Mouse (Mus musculus) forebrain, postnatal 0 days (tissue): Measurements from ENCODE around the gene Cped1. TPM values are rescaled to one million over a fixed set of nuclear protein-coding genes. Genes with fewer than 3 reads are reported as not detected.

Experiments used
- ATAC-seq: fragments of 200-750 bp; cut with Nextera tagmentation; 2 replicates; pipeline ENCODE4 v1.8.0; 2017; ENCODE audit warnings: mild to moderate bottlenecking, moderate library complexity
- DNase-seq: peaks from one replicate; pipeline ENCODE4 v3.0.0-alpha.2; 2015
- H3K27ac ChIP-seq: fragments of 300-500 bp; sonication (generic); 2 replicates; pipeline ENCODE4 v1.5.1; 2014; ENCODE audit warnings: low read depth, mild to moderate bottlenecking, antibody characterized with exemption, low read length, moderate library complexity, mixed read lengths
- H3K27me3 ChIP-seq: fragments of 300-500 bp; sonication (generic); 2 replicates; pipeline ENCODE4 v1.6.1; 2014; ENCODE audit warnings: mild to moderate bottlenecking, low read length, mixed read lengths; ENCODE audit not compliant: insufficient read depth
- H3K36me3 ChIP-seq: fragments of 300-500 bp; sonication (generic); 2 replicates; pipeline ENCODE4 v1.6.1; 2014; ENCODE audit warnings: mild to moderate bottlenecking, moderate library complexity; ENCODE audit not compliant: insufficient read depth
- H3K4me1 ChIP-seq: fragments of 300-500 bp; sonication (generic); 2 replicates; pipeline ENCODE4 v1.6.1; 2014; ENCODE audit warnings: antibody characterized with exemption; ENCODE audit not compliant: insufficient read depth
- H3K4me2 ChIP-seq: fragments of 300-500 bp; sonication (generic); 2 replicates; pipeline ENCODE4 v1.6.1; 2014; ENCODE audit warnings: low read depth, mild to moderate bottlenecking, moderate library complexity
- H3K4me3 ChIP-seq: fragments of 300-500 bp; sonication (generic); 2 replicates; pipeline ENCODE4 v1.5.1; 2014; ENCODE audit warnings: low read depth, low read length, mixed read lengths
- H3K9ac ChIP-seq: fragments of 300-500 bp; sonication (generic); 2 replicates; pipeline ENCODE4 v1.6.1; 2014; ENCODE audit warnings: mild to moderate bottlenecking
- H3K9me3 ChIP-seq: fragments of 300-500 bp; sonication (generic); 2 replicates; pipeline ENCODE4 v1.6.1; 2016; ENCODE audit warnings: low read length
- CTCF ChIP-seq: sonication (generic); IDR thresholded peaks from 2 replicates; pipeline ENCODE4 v1.5.1; 2016; ENCODE audit warnings: antibody characterized with exemption, control low read depth, low read depth
- WGBS: fragments of 180-500 bp; shearing (Covaris S2); extraction: QIAGEN DNeasy Blood & Tissue Kit; methylation state at CpG from one replicate; pipeline ENCODE4 v1.1.7; 2014; 5-methylcytosine and 5-hydroxymethylcytosine counted together
- polyA plus RNA-seq: library from polyadenylated mRNA; unstranded; fragments of >200 nt; fragmentation: Nextera tagmentation; extraction: Ambion mirVana; gene quantifications from 2 replicates; pipeline ENCODE4 v1.2.1, GENCODE M21; 2015
- total RNA-seq: library from RNA; depleted of rRNA; stranded (reverse); fragments of >200 nt; gene quantifications from 2 replicates; pipeline ENCODE4 v1.2.3, GENCODE M21; 2014

The Cped1 gene
- total and polyA plus RNA-seq, 2 experiments from 2014 or later = 2.4 to 6.5 TPM

DNA sequence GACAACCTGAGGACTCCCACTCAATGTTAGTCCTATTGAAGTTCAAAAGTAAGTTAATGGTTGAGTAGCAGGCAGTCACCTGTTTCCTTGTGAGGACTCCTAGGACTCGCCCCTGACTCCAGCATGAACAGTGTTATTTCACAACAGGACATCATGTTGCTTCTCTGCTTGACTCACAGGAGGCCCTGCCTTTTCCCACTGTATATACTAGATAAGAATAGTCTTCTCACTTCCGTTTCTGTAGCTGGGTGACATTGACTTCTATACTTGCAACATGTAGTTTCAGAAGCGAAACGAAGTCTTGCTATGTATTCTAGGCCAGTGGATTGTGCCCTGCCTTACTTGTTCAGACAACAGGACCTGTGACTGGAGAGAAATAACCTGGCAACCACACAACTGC is 236.4 kb downstream of the Cped1 start:
- no peak for ATAC-seq
- no peak for DNase-seq
- no peak for TF ChIP-seq CTCF
- Histone ChIP-seq H3K4me1 (no peaks in the 10 kb centered on the region), H3K4me3 (no peak overlapping the region), H3K27ac (no peak overlapping the region), H3K9ac (no peak overlapping the region), H3K27me3 (no peaks in the 10 kb centered on the region), H3K36me3 (no peaks in the 10 kb centered on the region), H3K9me3 (no peaks in the 10 kb centered on the region), H3K4me2 (no peak overlapping the region)
- 90% methylated on average over 4 of the region's 4 CpGs for WGBS

- 79% methylated on average over 8 of the region's 8 CpGs for WGBS
Measured at GRCm38 (mm10) chr6:22222947-22223346, 237.2 kb downstream of the Cped1 start.

GRCm38 (mm10) chr6:22224351-22224750 is 238.6 kb downstream of the Cped1 start:
- 87% methylated on average over 4 of the region's 4 CpGs for WGBS
- Histone ChIP-seq H3K27me3 (no peaks in the 10 kb centered on the region), H3K4me1 (no peaks in the 10 kb centered on the region), H3K4me2 (no peak overlapping the region), H3K4me3 (no peak overlapping the region), H3K9ac (no peak overlapping the region), H3K36me3 (no peaks in the 10 kb centered on the region), H3K9me3 (no peaks in the 10 kb centered on the region), H3K27ac (no peak overlapping the region)
- ATAC-seq (no peak), DNase-seq (no peak)
- no peak for TF ChIP-seq CTCF

More at GRCm38 (mm10) chr6:22222947-22223346, 237.2 kb downstream of the Cped1 start:
- Histone ChIP-seq H3K9ac (no peak overlapping the region), H3K4me1 (no peaks in the 10 kb centered on the region), H3K4me3 (no peak overlapping the region), H3K27ac (no peak overlapping the region), H3K27me3 (no peaks in the 10 kb centered on the region), H3K4me2 (no peak overlapping the region), H3K9me3 (no peaks in the 10 kb centered on the region), H3K36me3 (no peaks in the 10 kb centered on the region)
- no peak; the same call in 1 of the 2 replicates for ATAC-seq
- no peak for TF ChIP-seq CTCF
- DNase-seq = peak; percentile 11

- H3K27ac ChIP-seq = no peak overlapping the region
- no peaks in the 10 kb centered on the region for H3K4me1 ChIP-seq
- WGBS = 85% methylated on average over 3 of the region's 3 CpGs
- H3K36me3 ChIP-seq = no peaks in the 10 kb centered on the region
- H3K9ac ChIP-seq = no peak overlapping the region
- DNase-seq (no peak), ATAC-seq (no peak)
- H3K4me3 ChIP-seq = no peak overlapping the region
- H3K4me2 ChIP-seq = no peak overlapping the region
- no peak for TF ChIP-seq CTCF
- H3K27me3 ChIP-seq = no peaks in the 10 kb centered on the region
- H3K9me3 ChIP-seq = no peaks in the 10 kb centered on the region
Measured at GRCm38 (mm10) chr6:22231244-22231643, 245.5 kb downstream of the Cped1 start.

DNA sequence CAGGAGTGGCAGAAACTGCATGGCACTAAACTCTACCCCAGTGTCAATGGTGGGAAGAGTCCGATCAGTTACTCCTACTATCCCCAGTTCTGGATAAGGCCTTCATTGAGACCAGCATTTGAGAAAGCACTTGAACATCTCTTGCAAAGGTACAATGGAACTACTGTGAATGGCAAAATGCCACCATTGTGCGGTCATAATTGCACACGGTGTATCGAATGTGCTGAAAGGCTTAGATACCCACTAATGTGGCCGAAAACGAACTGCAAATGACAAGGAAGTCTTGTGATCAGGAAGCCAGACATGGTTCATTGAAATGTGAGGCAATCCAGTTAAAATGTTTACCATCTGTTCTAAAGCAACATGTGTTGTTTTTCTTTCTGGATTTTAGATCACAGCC is 247.8 kb downstream of the Cped1 start:
- Histone ChIP-seq H3K4me1 (no peaks in the 10 kb centered on the region), H3K27me3 (no peaks in the 10 kb centered on the region), H3K4me3 (no peak overlapping the region), H3K27ac (no peak overlapping the region), H3K9ac (no peak overlapping the region), H3K4me2 (no peak overlapping the region), H3K36me3 (no peaks in the 10 kb centered on the region), H3K9me3 (no peaks in the 10 kb centered on the region)
- DNase-seq (no peak), ATAC-seq (no peak)
- 50% methylated on average over 6 of the region's 6 CpGs for WGBS
- TF ChIP-seq CTCF = no peak

- H3K9me3 ChIP-seq = no peaks in the 10 kb centered on the region
- H3K36me3 ChIP-seq = no peaks in the 10 kb centered on the region
- WGBS = 89% methylated on average over 6 of the region's 6 CpGs
- no peak for TF ChIP-seq CTCF
- H3K9ac ChIP-seq = no peak overlapping the region
- ATAC-seq (no peak), DNase-seq (no peak)
- no peak overlapping the region for H3K4me2 ChIP-seq
- no peaks in the 10 kb centered on the region for H3K4me1 ChIP-seq
- no peaks in the 10 kb centered on the region for H3K27me3 ChIP-seq
- H3K4me3 ChIP-seq = no peak overlapping the region
- H3K27ac ChIP-seq = no peak overlapping the region
Measured at GRCm38 (mm10) chr6:22235133-22235532, 249.4 kb downstream of the Cped1 start.

GRCm38 (mm10) chr6:22243321-22243720 is 257.6 kb downstream of the Cped1 start:
- 71% methylated on average over 8 of the region's 8 CpGs for WGBS
- H3K36me3 ChIP-seq = no peaks in the 10 kb centered on the region
- ATAC-seq (no peak), DNase-seq (no peak)
- TF ChIP-seq CTCF = no peak
- H3K9ac ChIP-seq = no peak overlapping the region
- H3K27me3 ChIP-seq = no peaks in the 10 kb centered on the region
- H3K4me2 ChIP-seq = no peak overlapping the region
- no peaks in the 10 kb centered on the region for H3K4me1 ChIP-seq
- H3K27ac ChIP-seq = no peak overlapping the region
- no peak overlapping the region for H3K4me3 ChIP-seq
- no peaks in the 10 kb centered on the region for H3K9me3 ChIP-seq

DNA sequence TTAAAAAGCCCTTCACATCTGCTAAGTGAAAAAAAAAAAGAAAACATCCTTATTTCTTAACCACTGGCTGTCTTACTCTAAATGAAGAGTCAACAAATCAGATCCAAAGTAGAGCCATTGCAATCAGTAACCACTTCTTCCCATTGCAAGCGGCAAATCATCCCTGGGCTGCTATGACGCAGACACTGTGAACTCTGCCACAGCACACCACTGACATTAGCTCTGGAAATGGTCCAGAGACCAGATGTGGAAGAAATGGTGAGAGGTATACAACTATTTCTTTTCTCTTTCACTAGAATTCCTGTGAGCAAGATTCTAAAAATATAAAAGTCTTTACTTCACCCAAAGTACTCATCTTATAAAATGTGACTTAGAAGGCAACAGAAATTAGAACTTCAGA is 261.0 kb downstream of the Cped1 start:
- DNase-seq (no peak), ATAC-seq (no peak)
- no peak for TF ChIP-seq CTCF
- WGBS = 93% methylated on average over 2 of the region's 2 CpGs
- Histone ChIP-seq H3K4me3 (no peak overlapping the region), H3K36me3 (no peaks in the 10 kb centered on the region), H3K27ac (no peak overlapping the region), H3K9me3 (no peaks in the 10 kb centered on the region), H3K27me3 (no peaks in the 10 kb centered on the region), H3K4me2 (no peak overlapping the region), H3K9ac (no peak overlapping the region), H3K4me1 (no peaks in the 10 kb centered on the region)
